Mouse (Mus musculus) stomach, embryonic 15.5 days (tissue): ENCODE data around the gene Galnt10. TPM values are rescaled to one million over a fixed set of nuclear protein-coding genes. Genes with fewer than 3 reads are reported as not detected.
A peak's percentile ranks its signal among the peaks of the same experiment; 100 is the strongest.

ENCODE experiments used
- ATAC-seq: fragments of 200-750 bp; cut with Nextera tagmentation; 2 replicates; pipeline ENCODE4 v1.8.0; 2017; ENCODE audit warnings: low read depth, moderate number of reproducible peaks, moderate TSS enrichment; ENCODE audit not compliant: insufficient read depth, low FRiP score
- H3K27ac ChIP-seq: fragments of 300-500 bp; sonication (generic); 2 replicates; pipeline ENCODE4 v1.5.1; 2015; ENCODE audit warnings: mild to moderate bottlenecking, inconsistent platforms
- H3K27me3 ChIP-seq: fragments of 300-500 bp; sonication (generic); replicated peaks from 2 replicates; pipeline ENCODE4 v1.6.1; 2015; ENCODE audit warnings: inconsistent platforms
- H3K36me3 ChIP-seq: fragments of 300-500 bp; sonication (generic); 2 replicates; pipeline ENCODE4 v1.6.1; 2015; ENCODE audit warnings: inconsistent platforms
- H3K4me1 ChIP-seq: fragments of 300-500 bp; sonication (generic); 2 replicates; pipeline ENCODE4 v1.6.1; 2015; ENCODE audit warnings: inconsistent platforms
- H3K4me2 ChIP-seq: fragments of 300-500 bp; sonication (generic); 2 replicates; pipeline ENCODE4 v1.6.1; 2015; ENCODE audit warnings: mild to moderate bottlenecking, inconsistent platforms
- H3K4me3 ChIP-seq: fragments of 300-500 bp; sonication (generic); replicated peaks from 2 replicates; pipeline ENCODE4 v1.5.1; 2015; ENCODE audit warnings: inconsistent platforms
- H3K9ac ChIP-seq: fragments of 300-500 bp; sonication (generic); 2 replicates; pipeline ENCODE4 v1.6.1; 2015; ENCODE audit warnings: inconsistent platforms
- H3K9me3 ChIP-seq: fragments of 300-500 bp; sonication (generic); 2 replicates; pipeline ENCODE4 v1.6.1; 2016; ENCODE audit warnings: inconsistent platforms
- WGBS: fragments of 180-500 bp; shearing (Covaris S2); methylation state at CpG from one replicate; pipeline ENCODE4 v1.1.7; 2015; 5-methylcytosine and 5-hydroxymethylcytosine counted together
- polyA plus RNA-seq: library from polyadenylated mRNA; unstranded; fragments of >200 nt; fragmentation: Nextera tagmentation; extraction: Ambion mirVana; gene quantifications from 2 replicates; pipeline ENCODE4 v1.2.1, GENCODE M21; 2015

Gene Galnt10
- polyA plus RNA-seq, 1 experiment from 2014 or later, result 19.8 TPM

DNA sequence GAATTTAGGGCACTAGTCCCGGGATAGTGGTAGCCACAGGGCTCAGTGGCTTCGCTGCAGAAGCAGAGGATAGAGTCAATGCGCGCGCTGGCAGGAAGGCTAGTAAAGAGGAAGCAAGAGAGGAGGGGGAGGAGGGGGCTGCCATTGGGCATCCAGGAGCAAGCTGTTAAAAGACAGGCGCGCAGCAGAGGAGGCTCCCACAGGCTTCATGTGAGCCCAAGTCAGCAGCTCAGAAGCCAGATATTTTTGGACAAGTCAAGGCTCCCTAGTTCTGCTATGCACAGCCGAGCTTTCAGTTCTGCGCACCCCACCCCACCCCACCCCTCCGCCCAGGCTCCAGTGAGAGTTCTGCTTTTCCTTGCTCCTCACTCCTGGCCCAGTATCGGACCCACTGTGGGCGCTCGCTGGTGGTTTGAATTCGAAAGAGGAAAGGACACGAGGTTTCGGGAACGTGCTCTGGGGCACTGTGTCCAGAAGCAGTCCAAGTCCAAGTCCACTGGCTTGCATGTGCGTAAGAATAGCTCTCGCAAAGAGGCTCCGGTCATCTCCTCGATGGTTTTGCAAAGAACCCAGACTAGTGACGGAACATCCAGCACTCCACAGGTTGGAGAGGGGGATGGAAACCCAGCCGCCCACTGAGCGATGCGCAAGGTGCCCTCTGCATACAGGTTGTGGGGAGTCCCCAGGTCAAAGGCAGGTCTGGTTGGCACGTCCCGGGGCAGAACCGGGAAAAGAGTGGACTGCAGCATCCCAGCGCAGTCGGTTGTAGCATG is 811 bp upstream of the Galnt10 start:
- Histone ChIP-seq H3K4me3 (peak overlapping the region; percentile 67), H3K4me2 (peak overlapping the region; percentile 96), H3K4me1 (peaks cover 9% of the 10 kb centered on the region; the same call in 1 of the 2 replicates), H3K36me3 (no peaks in the 10 kb centered on the region), H3K27me3 (no peaks in the 10 kb centered on the region), H3K9me3 (no peaks in the 10 kb centered on the region), H3K27ac (peak overlapping the region; percentile 80), H3K9ac (peak overlapping the region; percentile 56)
- 0% methylated on average over 30 of the region's 30 CpGs for WGBS
- peak; percentile 28; the same call in 1 of the 2 replicates for ATAC-seq

DNA sequence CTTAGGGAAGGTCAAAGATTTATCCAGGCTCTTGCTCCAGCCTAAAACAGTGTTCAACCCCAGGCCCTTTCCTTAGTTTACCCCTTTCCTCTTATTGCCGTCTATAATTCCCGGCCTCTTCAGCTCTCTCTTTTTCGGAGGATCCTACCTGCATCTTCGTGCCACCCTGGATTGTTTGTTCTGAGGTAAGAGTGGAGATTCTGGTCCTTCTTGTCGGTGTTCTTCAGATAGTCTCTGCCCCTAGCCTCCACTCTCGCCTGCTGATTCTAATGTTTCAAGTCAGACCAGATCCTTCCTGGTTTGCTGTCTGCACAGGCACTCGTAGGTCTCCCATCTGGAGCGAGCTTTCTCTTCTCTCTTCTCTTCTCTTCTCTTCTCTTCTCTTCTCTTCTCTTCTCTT is 605 bp downstream of the Galnt10 start:
- H3K36me3 ChIP-seq, result no peaks in the 10 kb centered on the region
- peaks cover 10% of the 10 kb centered on the region for H3K4me1 ChIP-seq
- H3K4me2 ChIP-seq, result peak overlapping the region; percentile 96
- WGBS, result 12% methylated on average over 8 of the region's 8 CpGs
- peak overlapping the region; percentile 67 for H3K4me3 ChIP-seq
- no peaks in the 10 kb centered on the region for H3K27me3 ChIP-seq
- H3K9ac ChIP-seq, result peak overlapping the region; percentile 56; the same call in 1 of the 2 replicates
- H3K27ac ChIP-seq, result no peak overlapping the region
- no peaks in the 10 kb centered on the region for H3K9me3 ChIP-seq
- no peak for ATAC-seq

DNA sequence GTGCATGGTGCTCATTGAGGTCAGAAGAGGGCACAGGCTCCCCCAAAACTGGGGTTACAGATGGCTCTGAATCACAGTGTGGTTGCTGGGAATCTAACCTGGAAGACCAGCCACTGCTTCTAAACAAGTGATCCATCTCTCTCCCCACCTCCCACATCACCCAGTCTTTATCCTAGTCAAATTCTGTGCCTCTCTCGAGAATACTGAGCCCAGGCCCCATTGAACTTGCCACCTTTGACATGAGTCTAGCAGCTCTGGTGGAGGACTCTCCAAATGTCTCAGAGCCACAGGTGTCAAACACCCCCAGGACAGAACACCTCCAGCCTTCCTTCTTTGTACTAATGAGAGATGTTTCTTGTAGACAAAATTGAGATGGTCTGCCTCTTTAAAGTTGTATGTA is 1.2 kb downstream of the Galnt10 start:
- peak overlapping the region; percentile 67; the same call in 1 of the 2 replicates for H3K4me3 ChIP-seq
- no peak for ATAC-seq
- H3K36me3 ChIP-seq, result no peaks in the 10 kb centered on the region
- H3K4me1 ChIP-seq, result peaks cover 15% of the 10 kb centered on the region
- no peaks in the 10 kb centered on the region for H3K27me3 ChIP-seq
- 14% methylated on average over 1 of the region's 1 CpGs for WGBS
- H3K27ac ChIP-seq, result no peak overlapping the region
- no peaks in the 10 kb centered on the region for H3K9me3 ChIP-seq
- no peak overlapping the region for H3K9ac ChIP-seq
- peak overlapping the region; percentile 96 for H3K4me2 ChIP-seq

DNA sequence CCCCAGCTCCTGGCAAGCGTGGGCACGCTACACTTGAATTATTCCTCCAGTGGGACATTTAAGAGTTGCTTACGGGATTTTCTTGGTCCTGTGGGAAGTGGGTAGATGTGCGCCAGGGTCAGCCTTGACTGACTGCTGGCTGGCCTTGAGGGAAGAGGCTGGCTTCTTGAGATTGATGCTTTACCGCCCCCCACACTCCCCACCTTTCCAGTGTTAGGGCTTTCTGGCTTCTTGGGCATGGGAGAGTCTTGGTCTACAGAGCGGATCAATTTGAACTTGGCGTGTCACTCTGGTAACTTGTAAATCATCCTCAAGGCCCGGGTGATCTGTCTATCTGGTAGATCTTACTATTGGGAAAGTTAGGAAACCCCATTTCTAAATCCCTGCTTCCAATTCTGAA is 1.7 kb downstream of the Galnt10 start:
- peaks cover 20% of the 10 kb centered on the region for H3K4me1 ChIP-seq
- no peaks in the 10 kb centered on the region for H3K36me3 ChIP-seq
- no peaks in the 10 kb centered on the region for H3K27me3 ChIP-seq
- no peak overlapping the region for H3K9ac ChIP-seq
- H3K4me2 ChIP-seq, result peak overlapping the region; percentile 96
- H3K27ac ChIP-seq, result no peak overlapping the region
- no peak for ATAC-seq
- 0 out of 2 replicates have a peak overlapping the region, but pooled peaks have one; percentile 67 for H3K4me3 ChIP-seq
- WGBS, result 85% methylated on average over 8 of the region's 8 CpGs
- no peaks in the 10 kb centered on the region for H3K9me3 ChIP-seq

DNA sequence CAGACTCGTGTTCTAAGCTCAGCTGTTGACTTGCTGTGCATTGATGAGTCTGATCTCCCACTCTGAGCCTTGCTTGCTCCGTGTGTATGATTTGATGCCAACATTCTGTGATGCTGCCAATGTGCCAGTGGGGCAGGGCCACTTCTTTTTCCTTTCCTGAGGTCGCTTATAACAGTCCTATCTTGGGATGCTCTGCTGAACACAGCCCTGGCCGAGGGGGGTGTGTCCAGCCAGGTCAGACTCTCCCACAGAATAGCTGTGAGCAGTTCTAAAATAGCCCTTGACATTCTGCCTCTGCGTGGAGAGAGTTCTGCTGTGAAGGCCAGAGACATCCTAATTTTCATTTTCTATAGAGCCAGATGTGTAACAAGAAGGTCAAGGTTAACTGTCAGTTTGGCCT is 2.2 kb downstream of the Galnt10 start:
- ATAC-seq, result no peak
- no peaks in the 10 kb centered on the region for H3K27me3 ChIP-seq
- no peak overlapping the region for H3K4me3 ChIP-seq
- H3K4me1 ChIP-seq, result peaks cover 25% of the 10 kb centered on the region
- H3K36me3 ChIP-seq, result no peaks in the 10 kb centered on the region
- no peak overlapping the region for H3K27ac ChIP-seq
- no peak overlapping the region for H3K9ac ChIP-seq
- peak overlapping the region; percentile 96; the same call in 1 of the 2 replicates for H3K4me2 ChIP-seq
- no peaks in the 10 kb centered on the region for H3K9me3 ChIP-seq
- WGBS, result 62% methylated on average over 5 of the region's 5 CpGs

DNA sequence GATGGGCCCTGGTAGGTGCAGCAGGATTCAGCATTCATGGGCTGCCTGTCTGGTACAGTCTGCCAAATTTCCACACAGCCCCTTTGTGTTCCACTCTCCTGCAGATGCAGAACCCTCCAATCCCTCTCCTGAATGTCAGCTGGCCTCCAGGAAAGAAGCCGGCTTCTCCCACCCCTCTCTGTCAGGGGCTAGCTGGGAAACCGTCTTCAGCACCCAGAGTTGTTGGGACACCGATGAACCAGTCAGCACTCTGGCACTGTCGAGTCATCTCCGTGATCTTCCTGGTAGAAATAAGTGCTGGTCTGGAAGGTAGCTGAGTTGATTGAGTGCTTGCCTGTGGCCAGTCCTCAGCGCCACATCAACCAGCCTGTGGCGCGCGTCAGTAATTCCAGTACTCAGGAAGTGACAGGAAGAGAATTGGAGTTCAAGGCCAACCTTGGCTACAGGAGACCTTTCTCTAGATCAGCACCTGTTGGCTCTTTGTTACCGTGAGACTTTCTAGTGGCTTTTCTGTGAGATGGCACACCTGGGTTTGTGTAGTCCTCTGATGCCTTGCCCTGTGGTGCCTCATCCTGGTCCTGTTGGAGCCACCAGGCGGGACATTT is 3.1 kb downstream of the Galnt10 start:
- Histone ChIP-seq H3K4me2 (no peak overlapping the region), H3K36me3 (no peaks in the 10 kb centered on the region), H3K4me1 (peaks cover 33% of the 10 kb centered on the region), H3K9ac (no peak overlapping the region), H3K9me3 (no peaks in the 10 kb centered on the region), H3K27me3 (no peaks in the 10 kb centered on the region), H3K4me3 (no peak overlapping the region), H3K27ac (no peak overlapping the region)
- no peak for ATAC-seq
- WGBS, result 87% methylated on average over 11 of the region's 11 CpGs

DNA sequence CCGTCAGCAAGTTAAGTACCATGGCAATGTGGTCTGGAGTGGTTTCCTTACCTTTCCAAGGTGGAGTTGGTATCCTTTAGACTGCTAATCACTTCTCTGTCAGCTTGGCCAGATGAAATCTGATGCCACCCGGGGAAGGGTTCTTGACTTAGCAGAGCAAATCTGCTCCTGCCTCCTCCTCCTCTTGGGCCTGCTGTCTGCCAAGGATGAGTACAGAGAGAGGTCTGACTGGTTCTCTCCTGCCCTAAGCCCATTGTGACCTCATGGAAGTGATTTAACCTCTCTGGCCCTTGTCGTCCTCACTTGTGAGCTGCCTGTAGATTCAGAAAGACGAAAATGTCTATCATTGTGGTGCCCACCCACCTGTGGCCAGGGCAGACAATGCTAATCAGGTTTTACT is 4.0 kb downstream of the Galnt10 start:
- WGBS, result 61% methylated on average over 4 of the region's 4 CpGs
- Histone ChIP-seq H3K4me1 (peaks cover 40% of the 10 kb centered on the region), H3K4me2 (no peak overlapping the region), H3K9ac (no peak overlapping the region), H3K27me3 (no peaks in the 10 kb centered on the region), H3K27ac (no peak overlapping the region), H3K4me3 (no peak overlapping the region), H3K36me3 (no peaks in the 10 kb centered on the region), H3K9me3 (no peaks in the 10 kb centered on the region)
- ATAC-seq, result no peak

DNA sequence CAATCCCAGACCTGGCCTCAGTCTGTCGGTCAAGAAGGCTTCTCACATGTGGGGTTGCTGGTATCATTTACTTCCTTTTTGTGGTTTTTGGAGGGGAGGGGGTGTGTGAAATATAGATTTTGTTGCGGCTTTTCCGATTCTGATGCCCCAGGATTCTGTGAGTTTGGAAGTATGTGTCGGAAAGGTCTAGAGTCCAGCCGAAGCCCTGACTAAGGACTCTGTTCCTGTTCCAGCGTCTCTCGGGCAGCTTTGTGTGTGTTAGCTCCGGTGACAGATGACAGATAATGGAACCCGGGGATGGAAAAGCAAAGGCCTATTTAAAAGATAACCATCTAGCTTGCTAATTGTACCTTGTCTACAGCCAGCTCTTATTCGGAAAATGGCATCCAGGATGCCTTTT is 4.4 kb downstream of the Galnt10 start:
- peaks cover 42% of the 10 kb centered on the region for H3K4me1 ChIP-seq
- ATAC-seq, result no peak
- WGBS, result 55% methylated on average over 10 of the region's 10 CpGs

DNA sequence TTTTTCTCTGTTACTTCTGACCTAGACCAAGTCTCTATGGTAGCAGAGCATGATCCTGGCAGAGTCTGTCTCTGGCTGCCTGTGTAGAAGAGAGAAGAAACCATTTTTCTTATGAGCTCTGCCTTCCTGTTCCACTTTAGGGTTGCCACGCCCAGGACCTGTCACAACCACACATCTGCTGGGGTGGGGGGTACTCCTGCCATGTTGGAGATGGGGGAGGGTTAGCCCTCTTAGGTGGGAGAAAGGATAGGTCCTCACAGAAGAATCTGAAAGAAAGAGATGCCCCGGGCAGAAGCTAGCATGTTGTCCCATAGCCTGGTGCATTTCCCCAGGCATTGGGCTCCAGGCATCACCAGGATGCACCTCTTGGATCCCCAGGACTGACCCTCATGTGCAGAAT is 5.6 kb downstream of the Galnt10 start:
- H3K4me1 ChIP-seq, result peaks cover 45% of the 10 kb centered on the region
- ATAC-seq, result no peak
- H3K27ac ChIP-seq, result no peak overlapping the region; the same call in 1 of the 2 replicates
- no peaks in the 10 kb centered on the region for H3K36me3 ChIP-seq
- no peak overlapping the region for H3K9ac ChIP-seq
- 79% methylated on average over 2 of the region's 2 CpGs for WGBS
- H3K9me3 ChIP-seq, result no peaks in the 10 kb centered on the region
- H3K4me2 ChIP-seq, result no peak overlapping the region
- no peaks in the 10 kb centered on the region for H3K27me3 ChIP-seq
- no peak overlapping the region for H3K4me3 ChIP-seq

More for the DNA sequence above, 4.4 kb downstream of the Galnt10 start:
- Histone ChIP-seq H3K9ac (no peak overlapping the region), H3K27me3 (no peaks in the 10 kb centered on the region), H3K36me3 (no peaks in the 10 kb centered on the region), H3K4me2 (no peak overlapping the region), H3K27ac (no peak overlapping the region), H3K4me3 (no peak overlapping the region), H3K9me3 (no peaks in the 10 kb centered on the region)

DNA sequence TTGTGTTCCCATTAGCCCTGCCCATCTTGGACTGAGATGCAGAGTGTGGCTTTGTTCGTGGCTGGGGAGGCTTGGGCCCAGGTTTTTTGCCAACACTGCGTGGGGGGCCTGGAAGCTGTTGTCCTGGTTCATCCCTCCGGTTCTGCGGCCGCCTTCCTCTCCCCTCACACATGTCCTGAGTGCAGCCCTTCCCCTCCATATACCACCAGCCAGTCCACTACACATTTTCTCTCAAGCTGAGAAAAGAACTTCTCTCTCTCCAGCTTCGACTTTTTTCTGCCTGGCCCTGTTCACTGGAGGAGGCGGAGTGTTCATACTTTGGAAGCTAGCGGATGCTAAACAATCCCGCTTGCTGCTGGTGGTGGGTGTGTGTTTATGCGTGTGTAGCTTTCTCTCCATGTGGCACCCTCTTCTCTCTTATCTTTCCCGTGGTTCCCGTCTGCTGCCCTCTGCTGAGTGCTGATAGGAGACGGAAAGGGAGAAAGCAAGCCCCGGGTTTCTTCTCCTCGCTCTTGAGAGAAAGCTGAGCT is 6.1 kb downstream of the Galnt10 start:
- peak overlapping the region; percentile 63; the same call in 1 of the 2 replicates for H3K27ac ChIP-seq
- no peak overlapping the region for H3K4me3 ChIP-seq
- H3K4me2 ChIP-seq, result peak overlapping the region; percentile 29
- H3K9me3 ChIP-seq, result no peaks in the 10 kb centered on the region
- H3K27me3 ChIP-seq, result no peaks in the 10 kb centered on the region
- peak; percentile 69; the same call in 1 of the 2 replicates for ATAC-seq
- no peak overlapping the region for H3K9ac ChIP-seq
- whole genome bisulfite sequencing, result 34% methylated on average over 15 of the region's 15 CpGs
- peaks cover 46% of the 10 kb centered on the region for H3K4me1 ChIP-seq
- H3K36me3 ChIP-seq, result no peaks in the 10 kb centered on the region

DNA sequence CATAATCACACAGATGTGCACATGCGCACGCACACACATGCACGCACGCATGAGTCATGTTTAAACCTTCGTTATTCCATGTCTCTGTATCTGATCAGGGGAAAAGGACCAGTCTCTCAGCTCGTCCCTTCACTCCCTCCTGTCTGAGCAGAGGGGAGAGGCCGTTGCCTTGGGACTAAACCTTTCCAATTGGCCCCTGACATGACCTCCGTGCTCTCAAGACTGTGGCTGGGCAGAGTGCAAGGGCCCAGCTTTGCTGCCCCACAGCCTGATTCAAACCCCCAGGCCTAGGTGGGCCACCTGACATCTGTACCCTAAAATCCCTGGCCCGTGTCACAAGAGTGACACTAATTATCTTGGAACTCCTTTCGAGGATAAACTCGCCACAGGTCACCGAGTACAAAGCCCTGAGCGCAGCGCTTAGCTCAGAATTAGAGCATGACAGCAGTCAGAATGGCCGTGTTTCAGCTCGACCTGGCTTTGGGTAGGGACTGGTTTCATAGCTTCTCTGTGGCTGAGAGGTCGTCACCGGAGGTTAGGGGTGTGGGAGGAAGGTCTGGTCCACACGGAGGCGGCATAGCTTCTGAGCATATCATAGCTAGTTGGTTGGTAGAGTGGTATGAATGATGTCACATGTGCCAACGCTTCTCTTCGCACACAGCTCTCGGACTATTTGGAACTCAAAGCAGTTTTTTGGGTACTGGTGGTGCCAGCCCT is 7.1 kb downstream of the Galnt10 start:
- no peak overlapping the region for H3K4me2 ChIP-seq
- H3K9me3 ChIP-seq, result no peaks in the 10 kb centered on the region
- no peak overlapping the region for H3K27ac ChIP-seq
- no peak for ATAC-seq
- H3K27me3 ChIP-seq, result no peaks in the 10 kb centered on the region
- H3K4me3 ChIP-seq, result no peak overlapping the region
- peaks cover 42% of the 10 kb centered on the region for H3K4me1 ChIP-seq
- no peaks in the 10 kb centered on the region for H3K36me3 ChIP-seq
- H3K9ac ChIP-seq, result no peak overlapping the region
- WGBS, result 87% methylated on average over 23 of the region's 23 CpGs
